Mouse (Mus musculus): ENCODE data around the gene Mettl17.
"Not testable (repeated sequence)": the region's sequence is repeated elsewhere in the genome, so short reads cannot be mapped to it uniquely, and the experiment has no call there.

The Mettl17 gene

DNA sequence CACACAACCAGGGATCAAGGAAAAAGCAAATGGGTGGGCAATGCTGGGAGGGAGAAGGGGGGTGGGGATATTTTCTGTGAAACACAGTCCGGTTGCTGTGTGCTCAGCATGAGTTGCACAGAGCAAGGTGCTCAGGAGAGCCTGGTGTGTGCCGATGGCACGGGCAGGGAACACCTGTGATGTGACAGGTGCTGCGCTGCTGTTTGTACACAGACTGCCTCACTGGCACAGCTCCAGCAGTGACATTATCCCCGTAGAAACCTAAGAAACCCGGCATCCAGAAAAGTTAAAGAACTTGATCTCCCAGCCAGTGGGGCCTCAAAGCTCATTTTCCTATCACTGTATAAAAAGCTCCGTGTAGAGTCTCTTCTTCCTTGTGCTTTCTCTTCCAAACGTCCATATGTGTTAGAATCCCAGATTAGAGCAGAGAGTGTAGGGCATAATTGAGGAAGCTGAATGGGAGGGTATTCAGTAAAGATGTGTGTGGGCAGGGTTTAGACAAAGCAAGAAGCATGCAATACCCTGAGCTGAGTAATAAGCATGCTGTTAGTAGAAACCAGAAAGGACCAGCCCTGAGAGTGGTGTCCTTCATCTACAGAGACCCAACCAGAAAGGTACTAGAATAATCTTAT lies 12.0 kb downstream of the Mettl17 start:
- no peak for DNase-seq (ENCODE audit: low spot score in 2 of 2)

DNA sequence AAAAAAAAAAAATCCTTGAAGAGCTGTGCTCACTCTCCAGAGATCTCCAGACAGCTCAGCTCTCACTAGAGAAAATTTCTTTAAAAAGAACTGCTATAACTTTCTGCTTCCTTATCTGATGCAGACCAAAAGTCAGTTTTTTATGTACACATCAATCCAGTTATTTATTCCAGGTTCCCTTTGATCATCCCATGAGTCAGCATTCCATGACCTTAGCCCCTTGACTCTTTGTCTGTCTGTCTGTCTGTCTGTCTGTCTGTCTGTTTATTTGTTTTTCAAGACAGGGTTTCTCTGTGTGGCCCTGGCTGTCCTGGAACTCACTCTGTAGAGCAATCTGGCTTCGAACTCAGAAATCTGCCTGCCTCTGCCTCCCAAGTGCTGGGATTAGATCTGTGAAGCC lies 14.7 kb downstream of the Mettl17 start:
- DNase-seq (ENCODE audit: low spot score in 2 of 2), result no peak

DNA sequence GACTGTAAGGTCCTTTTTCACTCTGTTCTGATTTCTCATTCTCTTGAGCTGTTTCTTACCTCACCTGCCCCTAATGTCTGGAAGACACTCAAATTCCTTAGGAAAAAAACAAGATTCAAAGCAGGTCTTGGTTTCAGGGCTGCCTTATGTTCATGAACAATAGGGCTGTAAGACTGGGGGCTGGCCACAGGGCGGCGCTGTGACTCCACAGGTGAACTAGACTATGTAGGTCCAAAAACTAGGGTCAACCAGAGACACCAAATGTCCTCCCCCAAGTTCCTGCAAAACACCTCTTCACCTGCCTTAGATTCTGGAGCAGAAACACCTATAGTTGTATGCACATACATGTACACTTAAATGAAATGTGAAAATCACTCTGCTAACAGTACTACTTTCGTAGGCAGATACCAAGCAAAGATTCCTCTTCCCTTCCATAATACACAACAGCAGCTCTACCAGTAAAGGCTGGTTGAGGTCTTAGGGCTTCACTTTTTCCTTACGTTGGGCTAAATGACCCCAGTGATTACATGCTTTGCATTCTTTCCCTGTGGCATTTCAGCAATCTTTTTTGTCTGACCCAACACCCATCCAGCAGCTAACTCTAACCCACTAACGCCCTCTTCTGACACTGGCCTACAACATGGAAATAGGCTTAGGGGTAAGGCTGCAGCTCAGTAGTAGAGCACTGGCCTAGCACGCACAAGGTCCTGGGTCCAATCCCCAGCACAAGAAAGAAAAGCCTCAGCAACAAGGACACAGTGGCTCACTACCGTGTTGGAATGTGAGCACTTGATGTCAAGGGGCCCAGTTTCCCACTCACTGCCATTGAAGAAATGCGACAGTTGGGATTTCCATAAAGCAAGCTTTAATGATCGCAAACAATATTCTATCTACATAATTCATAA lies 18.4 kb downstream of the Mettl17 start:
- DNase-seq (ENCODE audit: low spot score in 2 of 2), result peak; percentile 50 to 71

DNA sequence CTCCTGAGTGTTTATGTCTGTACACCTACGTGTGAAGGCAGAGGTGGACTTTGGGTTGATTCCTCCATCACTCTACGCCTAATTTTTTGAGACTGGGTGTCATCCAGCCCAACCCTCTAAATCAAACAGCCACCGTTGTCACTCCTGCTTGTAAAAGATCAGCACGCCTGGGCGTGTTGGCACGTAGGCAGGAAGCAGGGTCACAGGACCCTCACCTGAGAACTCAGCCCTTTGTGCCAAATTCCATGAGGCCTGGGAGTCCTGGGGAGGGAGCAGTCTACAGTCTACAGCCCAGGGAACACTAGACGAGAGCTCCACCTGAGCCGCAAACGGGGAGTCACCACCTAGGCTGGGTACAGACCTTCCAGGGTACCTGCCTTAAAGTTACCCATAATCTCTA lies 19.1 kb downstream of the Mettl17 start:
- DNase-seq (ENCODE audit: low spot score in 2 of 2), result no peak

DNA sequence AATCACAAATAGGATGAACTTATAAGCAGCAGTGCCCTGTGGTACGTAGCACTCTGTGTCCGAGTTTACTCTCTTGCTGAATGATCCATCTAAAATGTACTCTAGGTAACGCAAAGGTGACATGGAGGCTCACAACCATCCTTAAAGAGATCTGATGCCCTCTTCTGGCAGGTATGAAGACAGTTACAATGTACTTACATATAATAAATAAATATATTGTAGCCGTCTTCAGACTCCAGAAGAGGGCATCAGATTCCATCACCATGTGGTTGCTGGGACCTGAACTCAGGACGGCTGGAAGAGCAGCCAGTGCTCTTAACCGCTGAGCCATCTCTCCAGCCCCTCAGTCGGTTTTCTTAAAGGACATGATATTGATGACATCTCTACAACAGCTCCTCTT lies 20.1 kb downstream of the Mettl17 start:
- no peak for DNase-seq (ENCODE audit: low spot score in 2 of 2)

DNA sequence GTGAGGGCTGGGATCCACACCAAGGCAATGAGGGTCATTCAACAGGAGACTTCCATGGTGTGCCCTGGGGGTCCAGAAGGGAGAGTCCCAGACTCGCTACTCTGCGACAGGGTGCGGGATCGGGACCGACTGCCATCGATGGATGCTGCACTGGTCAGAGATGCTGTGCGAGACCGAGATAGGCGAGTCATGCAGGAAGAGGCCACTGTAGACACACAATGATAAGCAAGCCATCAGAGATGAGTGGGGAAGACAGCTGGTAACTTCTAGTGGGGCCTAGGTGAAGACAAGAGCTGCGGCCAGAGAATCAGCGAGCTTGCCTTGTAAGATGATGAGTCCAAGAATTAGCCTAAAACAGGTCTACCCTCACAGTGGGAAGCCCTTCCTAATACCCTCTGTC lies 21.5 kb downstream of the Mettl17 start:
- no peak for DNase-seq (ENCODE audit: low spot score in 2 of 2)

DNA sequence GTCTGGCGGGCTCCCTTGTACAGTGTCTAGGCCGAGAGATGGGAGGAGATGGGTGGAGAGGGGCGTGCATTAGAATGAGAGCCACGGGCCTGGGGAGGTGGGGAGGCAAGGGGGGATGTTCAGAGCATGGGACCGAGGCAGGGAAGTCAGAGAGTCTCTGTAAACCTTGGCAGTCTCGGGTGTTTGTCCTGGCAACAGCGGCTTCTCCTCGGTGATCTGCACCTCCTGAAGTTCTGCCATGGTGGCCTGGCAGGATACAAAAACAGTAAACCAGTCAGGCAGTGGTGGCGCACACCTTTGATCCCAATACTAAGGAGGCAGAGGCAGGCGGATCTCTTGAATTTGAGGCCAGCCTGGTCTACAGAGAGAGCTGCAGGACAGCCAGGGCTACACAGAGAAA lies 26.7 kb downstream of the Mettl17 start:
- DNase-seq (ENCODE audit: low spot score in 2 of 2), result no peak

DNA sequence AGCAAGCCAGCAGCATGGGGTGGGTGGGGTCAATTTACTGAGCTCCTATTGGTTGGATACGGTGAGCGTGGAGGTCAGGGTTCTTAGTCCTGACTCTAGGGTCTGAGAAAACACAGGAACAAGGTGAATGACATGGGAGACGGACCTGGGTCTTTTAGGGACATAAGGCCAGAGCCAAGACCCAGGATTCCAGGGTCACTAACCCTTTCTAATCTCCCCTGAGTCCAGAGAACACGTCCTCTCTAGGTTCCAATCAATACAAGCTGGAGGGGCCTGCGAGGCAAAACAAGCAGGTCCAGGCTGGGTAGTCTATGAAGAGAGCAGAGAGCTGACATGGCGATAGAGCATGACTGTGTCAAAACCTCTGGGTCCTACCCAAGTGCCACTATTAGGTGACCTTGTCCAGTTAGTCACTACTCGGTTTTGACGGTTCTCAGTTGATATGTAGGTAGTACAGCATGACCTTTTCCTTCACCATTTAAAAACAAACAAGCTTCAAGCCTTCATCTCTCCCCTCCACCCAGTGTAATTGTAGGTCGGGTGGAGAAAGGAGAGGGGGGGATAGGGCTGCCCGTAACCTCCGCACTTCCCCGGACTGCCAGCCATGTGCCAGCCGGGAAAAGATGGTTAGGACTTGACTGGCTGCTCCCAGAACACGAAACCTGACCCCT lies 27.9 kb downstream of the Mettl17 start:
- no peak for DNase-seq (ENCODE audit: low spot score in 2 of 2)

DNA sequence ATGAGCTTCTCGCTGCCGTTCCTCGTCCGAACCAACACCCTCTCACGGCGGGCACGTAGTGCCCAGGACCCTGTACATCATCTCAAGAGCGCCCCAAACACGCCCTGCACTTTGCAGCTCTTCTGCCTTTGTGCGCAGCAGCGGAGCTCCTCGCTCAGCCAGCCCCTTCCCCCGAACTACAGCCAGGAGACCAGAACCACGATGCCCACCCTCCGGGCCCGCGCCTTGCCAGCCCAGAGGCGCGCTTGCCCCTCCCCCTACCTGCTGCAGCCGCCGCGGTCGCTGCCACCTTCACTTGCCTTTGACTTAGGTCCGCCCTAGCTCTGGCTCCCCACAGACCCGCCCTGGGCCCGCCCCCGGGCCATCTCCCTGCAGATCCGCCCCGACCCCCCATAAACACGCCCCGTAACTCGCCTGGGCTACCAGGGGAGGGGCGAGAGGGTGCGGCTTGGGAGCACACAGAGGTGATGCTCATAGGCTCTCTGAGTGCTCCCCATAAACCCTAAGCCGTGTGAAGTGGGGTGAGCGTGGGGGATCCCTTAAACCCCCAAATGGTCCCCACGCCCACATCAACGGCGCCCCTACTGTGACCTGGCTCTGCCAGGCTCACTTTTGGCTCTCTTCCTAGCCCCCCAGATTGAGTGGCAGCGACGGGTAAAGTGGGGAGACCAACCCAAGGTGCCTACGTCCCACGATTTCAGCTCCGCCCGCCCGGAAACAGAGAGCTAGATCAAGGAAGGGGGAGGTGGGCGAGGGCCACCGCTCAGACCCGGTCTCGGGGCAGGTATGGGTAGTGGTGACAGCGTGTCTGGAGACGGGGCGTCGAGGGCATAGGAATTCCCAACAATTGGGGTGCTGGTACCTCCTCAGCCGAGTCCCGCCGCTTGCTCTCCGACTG lies 28.7 kb downstream of the Mettl17 start:
- peak; percentile 43 to 64 for DNase-seq (ENCODE audit: low spot score in 2 of 2)

DNA sequence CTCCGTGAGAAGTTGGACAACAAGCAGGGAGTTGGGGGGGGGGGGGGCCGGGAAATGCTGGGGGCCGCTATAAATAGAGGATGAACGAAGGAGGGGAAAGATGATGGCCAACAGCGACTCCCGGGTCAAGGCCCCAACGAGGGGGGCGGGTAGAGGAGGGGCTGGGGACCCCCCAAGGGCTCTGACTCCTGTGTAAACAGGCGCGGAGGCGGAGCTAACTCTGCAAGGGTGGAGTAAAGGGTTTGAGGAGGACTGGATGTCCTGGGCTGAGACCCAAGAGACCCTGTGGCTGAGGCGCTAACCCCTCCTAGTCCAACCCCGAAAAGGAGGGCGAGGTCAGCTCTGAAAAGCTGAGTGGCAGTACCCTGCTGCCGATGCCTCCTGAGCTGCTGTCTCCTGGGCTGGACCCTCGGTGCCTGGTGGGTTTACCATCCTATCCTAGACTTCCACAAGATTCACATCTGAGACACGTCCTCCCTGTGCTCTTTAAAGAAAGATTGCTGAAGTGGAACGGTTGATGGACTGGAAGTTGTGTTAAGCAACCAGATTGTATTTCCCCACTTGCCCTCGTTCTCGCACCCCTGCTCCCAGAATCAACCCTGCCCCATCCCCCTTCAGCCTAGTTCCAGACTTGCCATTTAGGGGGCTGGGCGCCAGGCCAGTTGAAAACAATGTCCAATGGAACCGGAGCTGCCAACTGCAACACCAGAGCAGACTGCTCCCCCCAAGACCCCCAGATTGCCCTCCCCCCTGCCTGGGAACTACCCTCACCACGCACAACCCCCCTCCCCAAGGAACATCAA lies 29.5 kb downstream of the Mettl17 start, which contains the start of gene Ndrg2:
TSS of gene Ndrg2 (minus strand) at position 199 of the 803 bp plus-strand sequence.
- DNase-seq (ENCODE audit: low spot score in 2 of 2), result no peak

DNA sequence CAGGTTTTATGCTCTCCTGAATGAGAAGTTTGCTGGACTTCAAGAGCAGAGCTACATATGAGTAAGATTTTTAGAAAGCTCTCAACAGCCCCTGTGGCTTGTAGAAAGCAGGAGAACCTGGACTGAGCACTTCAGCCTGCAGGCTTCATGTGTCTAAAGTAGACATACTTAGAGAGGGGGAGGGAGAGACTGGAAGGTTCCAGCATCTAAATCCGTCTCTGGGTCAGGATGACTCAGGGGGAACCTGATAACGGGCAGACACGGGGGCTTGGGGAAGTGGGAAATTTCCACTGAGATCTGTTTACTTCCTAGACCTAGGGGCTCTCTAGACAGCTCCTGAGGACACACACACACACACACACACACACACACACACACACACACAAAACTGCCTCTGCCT lies 30.4 kb downstream of the Mettl17 start:
- DNase-seq (ENCODE audit: low spot score in 2 of 2), result no peak

DNA sequence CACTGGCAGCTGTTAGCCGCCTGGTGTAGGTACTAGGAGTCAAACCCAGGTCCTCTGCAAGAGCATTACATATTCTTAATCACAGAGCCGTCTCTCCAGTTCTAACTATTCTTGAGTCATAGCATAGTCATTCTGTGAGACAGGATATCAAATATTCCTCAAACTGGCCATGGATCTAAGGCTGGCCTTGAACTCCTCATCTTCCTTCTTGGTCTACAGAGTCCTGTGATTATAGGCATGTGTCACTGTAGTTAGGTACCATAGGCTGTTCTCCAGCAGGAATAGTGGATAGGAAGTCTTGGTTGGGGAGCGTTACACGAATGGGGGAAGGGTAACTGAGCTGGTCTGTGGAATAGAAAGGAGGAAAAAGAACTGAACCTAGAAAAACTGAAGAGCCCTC lies 31.9 kb downstream of the Mettl17 start:
- no peak for DNase-seq (ENCODE audit: low spot score in 2 of 2)

DNA sequence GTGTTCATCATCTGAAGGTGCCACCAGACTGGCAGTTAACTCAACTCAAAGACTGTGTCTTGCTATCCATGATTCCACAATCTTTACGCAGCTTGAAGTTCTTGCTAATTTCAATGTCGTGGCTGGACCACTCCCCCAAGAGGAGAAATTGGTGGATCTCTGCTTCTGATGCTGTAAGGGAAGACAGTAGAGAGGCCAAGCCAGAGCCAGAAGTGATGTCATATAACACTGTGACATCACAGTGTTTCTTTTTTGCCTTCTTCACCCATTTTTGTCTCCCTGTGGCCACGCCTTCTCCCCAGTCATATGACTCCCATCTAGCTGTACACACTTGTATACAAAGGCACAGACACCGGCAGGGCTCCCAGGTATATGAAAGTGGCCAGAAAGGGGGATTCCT lies 33.5 kb downstream of the Mettl17 start, which contains the start of gene Tppp2:
TSS of gene Tppp2 (plus strand) at position 301 of the 400 bp plus-strand sequence.
- DNase-seq (ENCODE audit: low spot score in 2 of 2), result no peak

DNA sequence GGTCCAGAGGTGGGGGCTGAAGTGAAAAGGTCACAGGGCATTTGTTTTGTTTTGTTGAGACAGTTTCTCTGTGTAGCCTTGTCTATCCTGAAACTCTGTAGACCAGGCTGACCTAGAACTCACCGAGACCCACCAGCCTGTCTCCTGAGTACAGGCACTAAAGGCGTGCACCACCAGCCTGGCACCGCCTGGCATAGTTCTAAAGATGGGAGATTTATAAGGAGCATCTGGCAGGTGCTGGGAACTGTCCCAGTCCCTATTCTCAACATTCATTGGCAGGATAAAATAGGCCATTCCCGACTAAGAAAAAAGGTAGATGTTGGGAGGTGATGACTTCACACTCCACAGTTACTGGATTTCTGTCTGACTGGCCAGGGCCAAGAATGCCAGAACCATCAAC lies 34.3 kb downstream of the Mettl17 start:
- no peak for DNase-seq (ENCODE audit: low spot score in 2 of 2)

DNA sequence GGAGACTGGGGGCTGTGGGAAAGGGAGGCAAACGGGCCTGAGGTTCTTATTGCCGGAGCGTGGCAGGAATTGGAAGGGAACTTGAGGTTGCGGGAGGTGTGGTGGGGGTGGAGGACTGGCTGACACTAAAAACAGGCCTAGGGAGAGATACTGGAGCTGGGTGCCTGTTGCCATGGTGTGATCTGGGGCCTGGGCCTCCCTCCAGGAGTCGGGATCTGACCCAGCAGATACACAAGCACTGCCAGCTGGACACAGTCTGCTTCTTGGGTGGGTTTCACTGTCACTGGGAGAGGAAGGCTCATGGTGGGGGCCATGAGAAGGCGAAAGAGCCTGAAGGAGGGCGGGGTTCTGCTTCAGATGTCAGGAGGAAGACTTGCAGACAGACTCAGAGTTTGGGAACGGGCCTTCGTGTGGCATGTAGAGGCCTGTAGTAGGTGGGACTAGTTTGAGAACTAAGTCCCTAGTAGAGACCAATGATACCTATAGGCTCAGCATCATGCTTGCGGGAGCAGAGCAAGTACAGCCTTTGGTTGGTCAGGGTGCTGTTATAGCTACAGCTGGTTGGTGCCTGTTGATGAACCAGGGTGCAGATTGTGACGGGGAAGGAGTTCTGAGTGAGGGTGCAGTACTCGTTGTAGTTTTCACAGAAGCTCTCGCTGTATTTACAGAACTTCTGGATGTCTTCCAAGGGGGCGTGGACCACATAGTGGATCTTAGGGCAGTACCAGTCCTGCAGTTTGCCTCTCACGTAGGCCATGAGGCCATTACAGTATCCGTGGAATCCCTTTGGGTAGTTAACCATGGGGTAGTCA lies 37.3 kb downstream of the Mettl17 start:
- DNase-seq (ENCODE audit: low spot score in 2 of 2), result no peak

DNA sequence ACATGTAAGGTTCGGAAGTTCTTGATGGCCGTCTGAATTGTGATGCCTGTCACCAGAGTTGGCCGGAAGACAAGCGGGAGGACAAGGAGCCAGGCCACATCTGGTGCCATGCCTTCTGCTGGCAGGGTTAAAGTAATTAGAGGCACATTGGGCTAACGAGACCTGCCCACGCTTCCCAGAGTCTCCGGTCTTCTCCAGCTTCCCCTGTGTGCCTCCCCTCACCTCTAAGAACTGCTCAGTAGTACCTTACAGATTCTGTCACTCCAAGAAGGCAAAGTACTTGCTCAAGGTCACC lies 37.9 kb downstream of the Mettl17 start, which contains the start of gene Rnase13:
TSS of gene Rnase13 (minus strand) at position 203 of the 295 bp plus-strand sequence.
- DNase-seq (ENCODE audit: low spot score in 2 of 2), result no peak

DNA sequence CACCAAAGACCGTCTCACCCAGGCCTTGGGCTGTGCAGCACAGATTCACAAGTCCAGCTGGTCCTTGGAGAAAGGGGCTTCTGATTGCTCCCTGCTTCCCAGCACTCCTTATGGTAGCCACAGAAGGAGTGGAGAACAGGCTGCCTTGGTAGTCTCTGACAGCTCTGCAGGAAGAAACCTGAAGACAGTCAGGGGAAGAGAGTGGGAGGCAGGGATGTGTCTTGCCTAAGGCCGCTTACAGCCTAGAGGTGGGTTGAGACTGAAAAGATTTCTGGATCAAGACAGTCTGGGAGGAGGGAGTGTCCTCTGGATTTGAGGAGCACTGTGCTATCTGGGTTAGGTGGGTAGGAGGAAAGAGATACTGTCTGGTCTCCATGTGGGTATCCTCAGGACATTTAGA lies 38.3 kb downstream of the Mettl17 start:
- DNase-seq (ENCODE audit: low spot score in 2 of 2), result no peak

DNA sequence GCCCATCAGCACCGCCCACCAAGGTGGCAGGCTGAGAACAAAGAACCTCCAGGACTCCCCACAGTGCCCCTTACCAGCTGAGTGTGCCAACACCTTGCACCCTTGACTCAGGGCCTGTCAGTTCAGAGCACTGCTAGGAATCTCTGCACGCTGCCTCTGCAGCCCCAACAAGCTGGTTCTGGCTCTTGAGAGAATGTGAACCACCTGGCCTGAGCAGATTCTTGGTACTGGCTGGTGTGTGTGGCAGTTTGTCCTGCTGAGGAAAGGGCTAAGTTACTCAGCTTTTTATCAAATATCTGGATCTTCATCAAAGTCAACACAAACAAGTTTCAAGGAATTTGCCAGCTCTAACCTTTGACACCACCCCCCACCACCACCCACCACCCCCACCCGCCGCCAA lies 38.9 kb downstream of the Mettl17 start:
- no peak for DNase-seq (ENCODE audit: low spot score in 2 of 2)

DNA sequence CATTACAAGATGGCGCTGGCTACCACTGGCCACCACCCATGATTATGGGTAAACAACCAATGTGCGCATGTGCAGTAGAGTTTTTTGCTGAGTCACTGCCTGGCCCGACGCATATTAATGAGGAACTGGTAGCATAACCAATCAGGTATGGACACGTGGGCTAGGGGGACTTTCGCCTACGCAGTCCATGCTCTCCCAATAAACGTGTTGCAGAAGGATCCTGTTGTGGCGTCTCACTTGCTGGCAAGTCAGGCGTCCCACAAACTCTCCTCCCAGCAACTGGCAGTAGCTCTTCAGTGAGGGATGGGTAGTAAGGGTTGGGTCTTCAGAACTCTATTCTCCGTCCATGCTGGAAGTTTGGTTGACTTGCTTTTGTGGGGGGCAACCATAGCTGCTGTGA lies 42.3 kb downstream of the Mettl17 start:
- DNase-seq (ENCODE audit: low spot score in 2 of 2), result not testable (repeated sequence)
